Mouse (Mus musculus) MEL (cell line): Measurements from ENCODE around the gene Slc51a. TPM values are rescaled to one million over a fixed set of nuclear protein-coding genes. Genes with fewer than 3 reads are reported as not detected.

Experiments used
- DNase-seq: peaks from one replicate; pipeline ENCODE4 v3.0.0; 2011; ENCODE audit warnings: low read depth, low spot score
- H3K27ac ChIP-seq: 2 replicates; pipeline ENCODE4 v1.5.1; 2012; ENCODE audit warnings: low read depth, mild to moderate bottlenecking, control low read depth, low read length, moderate library complexity; ENCODE audit not compliant: control insufficient read depth
- H3K27me3 ChIP-seq, 2 experiments: fragments of 150-350 bp in 1 of 2; sonication (generic) in 1 of 2; 2 replicates each; pipeline ENCODE4 v1.6.1; 2012; ENCODE audit warnings: low read length in 2 of 2, mild to moderate bottlenecking in 2 of 2, improper control_type of control experiment in 1 of 2, moderate library complexity in 1 of 2; ENCODE audit not compliant: insufficient read depth in 2 of 2, control insufficient read depth in 1 of 2
- H3K36me3 ChIP-seq, 2 experiments: 2 replicates each; pipeline ENCODE4 v1.6.1; 2012 to 2014; ENCODE audit warnings: low read length in 2 of 2, improper control_type of control experiment in 1 of 2, inconsistent platforms in 1 of 2, mild to moderate bottlenecking in 1 of 2; ENCODE audit not compliant: insufficient read depth in 2 of 2, control insufficient read depth in 1 of 2
- H3K4me1 ChIP-seq, 2 experiments: fragments of 150-350 bp in 1 of 2; sonication (generic) in 1 of 2; 2 replicates each; pipeline ENCODE4 v1.6.1; 2012; ENCODE audit warnings: low read length in 2 of 2, improper control_type of control experiment in 1 of 2, mild to moderate bottlenecking in 1 of 2; ENCODE audit not compliant: insufficient read depth in 2 of 2, control insufficient read depth in 1 of 2
- H3K4me3 ChIP-seq, 2 experiments: fragments of 150-350 bp in 1 of 2; sonication (generic) in 1 of 2; 2 replicates each; pipeline ENCODE4 v1.5.1; 2012; ENCODE audit warnings: low read depth in 2 of 2, low read length in 2 of 2, mild to moderate bottlenecking in 2 of 2, moderate library complexity in 2 of 2, control low read depth in 1 of 2, improper control_type of control experiment in 1 of 2; ENCODE audit not compliant: control insufficient read depth in 1 of 2, insufficient read depth in 1 of 2
- H3K79me2 ChIP-seq: 2 replicates; pipeline ENCODE4 v1.6.1; 2012; ENCODE audit warnings: mild to moderate bottlenecking, low read length, moderate library complexity; ENCODE audit not compliant: control insufficient read depth, poor library complexity, insufficient read depth
- H3K9ac ChIP-seq: 2 replicates; pipeline ENCODE4 v1.6.1; 2012; ENCODE audit warnings: low read depth, mild to moderate bottlenecking, control low read depth, low read length, moderate library complexity; ENCODE audit not compliant: control insufficient read depth, poor library complexity, severe bottlenecking
- H3K9me3 ChIP-seq: fragments of 150-350 bp; sonication (generic); replicated peaks from 2 replicates; pipeline ENCODE4 v1.6.1; 2012; ENCODE audit warnings: mild to moderate bottlenecking, low read length, improper control_type of control experiment, moderate library complexity; ENCODE audit not compliant: insufficient read depth
- CHD1 ChIP-seq: IDR thresholded peaks from 2 replicates; pipeline ENCODE4 v1.6.1; 2012; ENCODE audit warnings: low read depth, mild to moderate bottlenecking, inconsistent platforms, low read length, improper control_type of control experiment
- EP300 ChIP-seq, 2 experiments: IDR thresholded peaks; 2 replicates each; pipeline ENCODE4 v1.6.1; 2011; ENCODE audit warnings: improper control_type of control experiment in 2 of 2, low read length in 2 of 2, low read depth in 1 of 2, mild to moderate bottlenecking in 1 of 2
- ETS1 ChIP-seq: IDR thresholded peaks from 2 replicates; pipeline ENCODE4 v1.6.1; 2012; ENCODE audit warnings: low read depth, mild to moderate bottlenecking, inconsistent platforms, low read length, improper control_type of control experiment, moderate library complexity
- GABPA ChIP-seq: IDR thresholded peaks from 2 replicates; pipeline ENCODE4 v1.6.1; 2012; ENCODE audit warnings: low read depth, mild to moderate bottlenecking, inconsistent platforms, low read length, improper control_type of control experiment, moderate library complexity
- MEF2A ChIP-seq: IDR thresholded peaks from 2 replicates; pipeline ENCODE4 v1.6.1; 2014; ENCODE audit warnings: low read depth, mild to moderate bottlenecking, inconsistent platforms, low read length, improper control_type of control experiment; ENCODE audit not compliant: poor library complexity, insufficient replicate concordance, severe bottlenecking; ENCODE audit errors: extremely low read depth
- MXI1 ChIP-seq: IDR thresholded peaks from 2 replicates; pipeline ENCODE4 v1.6.1; 2011; ENCODE audit warnings: mild to moderate bottlenecking, low read depth, low read length, improper control_type of control experiment
- NRF1 ChIP-seq: IDR thresholded peaks from 2 replicates; pipeline ENCODE4 v1.6.1; 2014; ENCODE audit warnings: low read depth, mild to moderate bottlenecking, inconsistent platforms, low read length, improper control_type of control experiment, moderate library complexity; ENCODE audit not compliant: poor library complexity, insufficient read depth, severe bottlenecking
- POLR2AphosphoS5 ChIP-seq: IDR thresholded peaks from 2 replicates; pipeline ENCODE4 v1.6.1; 2012; ENCODE audit warnings: low read depth, borderline replicate concordance, mild to moderate bottlenecking, inconsistent platforms, low read length, moderate library complexity, mixed read lengths
- RAD21 ChIP-seq: IDR thresholded peaks from 2 replicates; pipeline ENCODE4 v1.6.1; 2011; ENCODE audit warnings: mild to moderate bottlenecking, low read depth, low read length, improper control_type of control experiment
- SIN3A ChIP-seq: IDR thresholded peaks from 2 replicates; pipeline ENCODE4 v1.6.1; 2012; ENCODE audit warnings: low read length, improper control_type of control experiment, inconsistent platforms
- SMC3 ChIP-seq: IDR thresholded peaks from 2 replicates; pipeline ENCODE4 v1.6.1; 2011; ENCODE audit warnings: low read depth, low read length, improper control_type of control experiment
- polyA plus RNA-seq, 2 experiments: library from polyadenylated mRNA; stranded (reverse) in 1 of 2; unstranded in 1 of 2; fragments of >175 nt in 1 of 2; fragments of >200 nt in 1 of 2; gene quantifications; 2 replicates each; pipeline versions ENCODE4 v1.2.1 to v1.2.4; 2012; ENCODE audit warnings: low replicate concordance in 2 of 2, low read depth in 1 of 2; ENCODE audit not compliant: insufficient read length in 2 of 2, insufficient read depth in 1 of 2, missing spikeins in 1 of 2
- total RNA-seq: library from RNA; depleted of rRNA; stranded (reverse); fragments of 300-350 nt; gene quantifications from 2 replicates; pipeline ENCODE4 v1.2.3, GENCODE M21; 2012

The Slc51a gene
- total and polyA plus RNA-seq, 3 experiments = 4.6 to 14.5 TPM; not detected in 1

GRCm38 (mm10) chr16:32437266-32437665 lies 50.4 kb downstream of the Slc51a start:
- peaks cover 9 to 17% of the 10 kb centered on the region in 2 experiments for H3K4me1 ChIP-seq

DNA sequence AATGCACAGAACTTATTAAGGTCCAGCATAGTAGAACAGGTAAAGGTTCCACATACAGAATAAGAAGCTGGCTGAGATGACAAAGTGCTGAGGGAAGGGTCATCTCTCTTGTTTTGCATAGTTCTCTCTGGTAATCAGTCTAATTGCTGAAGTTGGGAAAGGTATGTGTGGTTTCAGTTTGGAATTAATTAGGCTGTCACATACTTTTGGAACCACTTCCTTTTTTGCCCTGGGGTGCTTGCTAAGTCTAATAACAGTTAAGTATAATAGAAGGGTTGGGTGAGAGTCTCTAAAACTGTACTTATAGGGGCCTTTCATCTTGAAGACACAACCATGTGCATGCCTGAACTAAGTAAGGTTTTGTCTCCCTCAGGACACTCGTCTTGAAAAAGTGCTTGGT lies 51.0 kb downstream of the Slc51a start:
- no peaks in the 10 kb centered on the region for H3K27me3 ChIP-seq
- TF ChIP-seq EP300 (IDR thresholded peaks at IDR 0.05; ENCODE audit: low read depth in 1 of 2, low read length in 2 of 2) = peak; percentile 21 to 59; a peak in 2 of 4 replicates
- TF ChIP-seq CHD1 = no peak
- TF ChIP-seq MEF2A = no peak
- TF ChIP-seq SIN3A = 0 out of 2 replicates have a peak, but pooled peaks have one; percentile 37
- peak; percentile 42 for DNase-seq
- no peak overlapping the region for H3K9ac ChIP-seq
- peak overlapping the region; percentile 14; the same call in 1 of the 2 replicates for H3K27ac ChIP-seq
- H3K4me1 ChIP-seq = peaks cover 15 to 18% of the 10 kb centered on the region in 2 experiments
- H3K79me2 ChIP-seq = peaks cover 10% of the 10 kb centered on the region; the same call in 1 of the 2 replicates
- H3K4me3 ChIP-seq = no peak overlapping the region
- H3K36me3 ChIP-seq = peaks cover 3 to 30% of the 10 kb centered on the region in 2 experiments; a peak in 3 of 4 replicates
- H3K9me3 ChIP-seq = no peaks in the 10 kb centered on the region

More at GRCm38 (mm10) chr16:32437266-32437665, 50.4 kb downstream of the Slc51a start:
- H3K27ac ChIP-seq = no peak overlapping the region
- no peak overlapping the region for H3K4me3 ChIP-seq
- no peaks in the 10 kb centered on the region for H3K9me3 ChIP-seq
- DNase-seq = no peak
- peaks cover 3 to 24% of the 10 kb centered on the region in 2 experiments; a peak in 3 of 4 replicates for H3K36me3 ChIP-seq
- H3K27me3 ChIP-seq = no peaks in the 10 kb centered on the region
- TF ChIP-seq MXI1 (0 out of 2 replicates have a peak, but pooled peaks have one; percentile 5), RAD21 (no peak)
- TF ChIP-seq, all 39 proteins: peak for 1
- H3K79me2 ChIP-seq = peaks cover 8% of the 10 kb centered on the region
- H3K9ac ChIP-seq = no peak overlapping the region

- Histone ChIP-seq H3K9me3 (no peaks in the 10 kb centered on the region), H3K9ac (no peak overlapping the region), H3K4me1 (peaks cover 17 to 18% of the 10 kb centered on the region in 2 experiments), H3K27me3 (no peaks in the 10 kb centered on the region), H3K36me3 (peaks cover 0 to 31% of the 10 kb centered on the region in 2 experiments; a peak in 3 of 4 replicates), H3K79me2 (peaks cover 18% of the 10 kb centered on the region), H3K4me3 (no peak overlapping the region), H3K27ac (no peak overlapping the region)
- no peak for DNase-seq
- TF ChIP-seq NRF1 (no peak), ETS1 (no peak), SMC3 (no peak), POLR2AphosphoS5 (no peak), GABPA (no peak)
Observed at GRCm38 (mm10) chr16:32434691-32435090, 53.0 kb downstream of the Slc51a start.
